Mouse (Mus musculus) bone marrow, adult 2 months (tissue): ENCODE measurements around the gene Coa7.

Source experiments
- CTCF ChIP-seq: fragments of 200-500 bp; IDR thresholded peaks from 2 replicates; pipeline ENCODE4 v1.5.1; 2011; ENCODE audit warnings: low read length, control low read depth; ENCODE audit not compliant: control insufficient read depth, insufficient read depth
- POLR2A ChIP-seq: fragments of 200-500 bp; IDR thresholded peaks from 2 replicates; pipeline ENCODE4 v1.6.1; 2011; ENCODE audit warnings: low read depth, mild to moderate bottlenecking, control low read depth, low read length, borderline replicate concordance; ENCODE audit not compliant: control insufficient read depth

DNA sequence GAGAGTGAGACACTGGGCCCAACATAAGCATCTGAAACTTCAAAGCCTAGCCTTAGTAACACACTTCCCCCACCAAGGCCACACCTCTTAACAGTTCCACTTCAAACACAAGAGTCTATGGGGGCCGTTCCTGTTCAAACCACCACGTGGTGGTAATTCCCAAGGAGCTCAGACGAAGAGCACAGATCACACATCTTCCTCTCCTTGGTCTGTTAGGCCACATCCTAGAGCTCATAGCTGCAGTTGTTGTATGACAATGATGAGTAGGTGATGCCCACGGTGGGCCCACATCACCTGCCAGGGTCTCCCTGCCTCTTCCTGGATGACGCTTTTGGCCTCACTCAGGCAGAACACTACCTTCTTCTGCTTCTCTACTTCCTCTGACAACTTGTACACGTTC is 17.2 kb upstream of the Coa7 start:
- TF ChIP-seq POLR2A (no peak), CTCF (no peak)
